Mouse (Mus musculus) heart, adult 2 months (tissue): ENCODE measurements around the gene Zfr2. TPM values are rescaled to one million over a fixed set of nuclear protein-coding genes. Genes with fewer than 3 reads are reported as not detected.

ENCODE experiments used
- DNase-seq, 2 experiments: peaks; one replicate each; pipeline ENCODE4 v3.0.0; 2021
- H3K27ac ChIP-seq: fragments of 200-600 bp; 2 replicates; pipeline ENCODE4 v1.8.1; 2022
- H3K27me3 ChIP-seq: fragments of 200-500 bp; 2 replicates; pipeline ENCODE4 v1.6.1; 2012; ENCODE audit warnings: mild to moderate bottlenecking, low read length, inconsistent platforms, mixed read lengths; ENCODE audit not compliant: control insufficient read depth, insufficient read depth
- H3K36me3 ChIP-seq: fragments of 200-500 bp; 2 replicates; pipeline ENCODE4 v1.6.1; 2012; ENCODE audit warnings: low read length, inconsistent platforms; ENCODE audit not compliant: control insufficient read depth, insufficient read depth
- H3K4me1 ChIP-seq: fragments of 200-500 bp; 2 replicates; pipeline ENCODE4 v1.6.1; 2011; ENCODE audit warnings: low read length; ENCODE audit not compliant: control insufficient read depth, insufficient read depth
- H3K4me3 ChIP-seq: fragments of 200-600 bp; 2 replicates; pipeline ENCODE4 v1.8.1; 2022
- H3K79me2 ChIP-seq: fragments of 200-500 bp; replicated peaks from 2 replicates; pipeline ENCODE4 v1.6.1; 2012; ENCODE audit warnings: mild to moderate bottlenecking, inconsistent platforms, low read length, moderate library complexity, mixed read lengths; ENCODE audit not compliant: control insufficient read depth, insufficient read depth
- H3K9ac ChIP-seq: fragments of 200-500 bp; 2 replicates; pipeline ENCODE4 v1.6.1; 2012; ENCODE audit warnings: low read depth, mild to moderate bottlenecking, control low read depth, inconsistent platforms, low read length, mixed read lengths
- CTCF ChIP-seq: fragments of 200-600 bp; IDR thresholded peaks from 2 replicates; pipeline ENCODE4 v1.8.1; 2022; ENCODE audit warnings: antibody characterized with exemption, mild to moderate bottlenecking, moderate library complexity
- EP300 ChIP-seq: fragments of 200-500 bp; IDR thresholded peaks from 2 replicates; pipeline ENCODE4 v1.6.1; 2011; ENCODE audit warnings: low read depth, low read length, control low read depth; ENCODE audit not compliant: insufficient read depth
- POLR2A ChIP-seq: fragments of 200-500 bp; IDR thresholded peaks from 2 replicates; pipeline ENCODE4 v1.6.1; 2011; ENCODE audit warnings: mild to moderate bottlenecking, low read depth, low read length, control low read depth; ENCODE audit not compliant: insufficient read depth
- WGBS: fragments of 180-500 bp; shearing (Covaris S2); methylation state at CpG from one replicate; pipeline ENCODE4 v1.1.7; 2018; 5-methylcytosine and 5-hydroxymethylcytosine counted together
- intact Hi-C: fragments of 180-260 bp; cut with DNase I; formaldehyde crosslinking; loops from one replicate; pipeline ENCODE4 v1.15.1; 2025
- polyA plus RNA-seq: library from polyadenylated mRNA; depleted of rRNA; stranded (reverse); fragments of >200 nt; gene quantifications from 2 replicates; pipeline ENCODE4 v1.2.3, GENCODE M21; 2012
- total RNA-seq, 2 experiments: library from RNA; stranded (reverse); gene quantifications; 2 replicates each; pipeline ENCODE4 v1.2.3; 2021

Zfr2 gene
- total and polyA plus RNA-seq, 3 experiments: 1.8 to 5.0 (median 2.0) TPM

GRCm38 (mm10) chr10:81245166-81245565 is 12.2 kb downstream of the Zfr2 start:
- no peak overlapping the region for H3K9ac ChIP-seq
- H3K27me3 ChIP-seq: no peaks in the 10 kb centered on the region
- no peak for DNase-seq
- H3K36me3 ChIP-seq: no peaks in the 10 kb centered on the region
- WGBS: 94% methylated on average over 6 of the region's 6 CpGs
- H3K4me1 ChIP-seq: no peaks in the 10 kb centered on the region
- intact Hi-C loops: no loop called here
- H3K79me2 ChIP-seq: no peaks in the 10 kb centered on the region
- no peak overlapping the region for H3K4me3 ChIP-seq
- no peak overlapping the region for H3K27ac ChIP-seq
- no peak for TF ChIP-seq CTCF
- no peak for TF ChIP-seq EP300
- TF ChIP-seq POLR2A: no peak

GRCm38 (mm10) chr10:81247804-81248203 is 14.8 kb downstream of the Zfr2 start:
- no peak overlapping the region for H3K9ac ChIP-seq
- H3K27me3 ChIP-seq: peaks cover 3% of the 10 kb centered on the region; the same call in 1 of the 2 replicates
- intact Hi-C loops: no loop called here
- no peak overlapping the region for H3K27ac ChIP-seq
- no peak overlapping the region for H3K4me3 ChIP-seq
- no peaks in the 10 kb centered on the region for H3K79me2 ChIP-seq
- TF ChIP-seq EP300 (no peak), POLR2A (no peak)
- WGBS: 92% methylated on average over 2 of the region's 2 CpGs
- H3K36me3 ChIP-seq: no peaks in the 10 kb centered on the region
- no peaks in the 10 kb centered on the region for H3K4me1 ChIP-seq
- no peak for DNase-seq

- no peaks in the 10 kb centered on the region for H3K79me2 ChIP-seq
- intact Hi-C loops: no loop called here
- TF ChIP-seq EP300 (no peak), CTCF (no peak), POLR2A (no peak)
- H3K9ac ChIP-seq: no peak overlapping the region
- no peak overlapping the region for H3K27ac ChIP-seq
- H3K4me3 ChIP-seq: no peak overlapping the region
- DNase-seq: no peak
- WGBS: 85% methylated on average over 8 of the region's 8 CpGs
- H3K27me3 ChIP-seq: peaks cover 4% of the 10 kb centered on the region; the same call in 1 of the 2 replicates
- no peaks in the 10 kb centered on the region for H3K36me3 ChIP-seq
- no peaks in the 10 kb centered on the region for H3K4me1 ChIP-seq
These were observed 16.5 kb downstream of the Zfr2 start for GRCm38 (mm10) chr10:81249442-81249841.

- TF ChIP-seq CTCF (no peak), EP300 (no peak), POLR2A (no peak)
- Histone ChIP-seq H3K9ac (no peak within 1 kb of the TSS), H3K4me3 (no peak within 1 kb of the TSS), H3K27ac (no peak within 1 kb of the TSS), H3K27me3 (peaks cover 11% of the 10 kb centered on the region; the same call in 1 of the 2 replicates), H3K79me2 (no peaks in the 10 kb centered on the region), H3K4me1 (no peaks in the 10 kb centered on the region), H3K36me3 (no peaks in the 10 kb centered on the region)
- intact Hi-C loops: no loop called here
- peak in 1 of 2 experiments; percentile 44 for DNase-seq
- WGBS: 11% methylated on average over 44 of the region's 44 CpGs
These were observed 19.8 kb downstream of the Zfr2 start, which contains the start of gene Matk for GRCm38 (mm10) chr10:81252424-81253419. Matk (plus strand) TSS chr10:81252935.

- no peak for TF ChIP-seq POLR2A
- TF ChIP-seq CTCF: no peak
- no peak for TF ChIP-seq EP300
- intact Hi-C loops: no loop called here
- no peak overlapping the region for H3K4me3 ChIP-seq
- H3K27me3 ChIP-seq: peaks cover 15% of the 10 kb centered on the region; the same call in 1 of the 2 replicates
- no peak for DNase-seq
- no peaks in the 10 kb centered on the region for H3K36me3 ChIP-seq
- WGBS: 61% methylated on average over 1 of the region's 1 CpGs
- H3K27ac ChIP-seq: no peak overlapping the region
- no peaks in the 10 kb centered on the region for H3K79me2 ChIP-seq
- H3K4me1 ChIP-seq: no peaks in the 10 kb centered on the region
- H3K9ac ChIP-seq: no peak overlapping the region
These were observed 21.9 kb downstream of the Zfr2 start for GRCm38 (mm10) chr10:81254886-81255285.
